Mouse (Mus musculus) brain, adult 2 months (tissue): ENCODE measurements at regions not wholly inside any gene's neighbourhood (a gene's known extent, or its start where the extent isn't known, plus 50 kb on each side); places are given as distances from the start of the nearest gene placed in this dataset.
A peak's percentile ranks its signal among the peaks of the same experiment; 100 is the strongest.
"Not testable (repeated sequence)": the region's sequence is repeated elsewhere in the genome, so short reads cannot be mapped to it uniquely, and the experiment has no call there.

Source experiments
- DNase-seq: peaks from one replicate; pipeline ENCODE4 v3.0.0; 2011; ENCODE audit warnings: low read depth, low spot score

DNA sequence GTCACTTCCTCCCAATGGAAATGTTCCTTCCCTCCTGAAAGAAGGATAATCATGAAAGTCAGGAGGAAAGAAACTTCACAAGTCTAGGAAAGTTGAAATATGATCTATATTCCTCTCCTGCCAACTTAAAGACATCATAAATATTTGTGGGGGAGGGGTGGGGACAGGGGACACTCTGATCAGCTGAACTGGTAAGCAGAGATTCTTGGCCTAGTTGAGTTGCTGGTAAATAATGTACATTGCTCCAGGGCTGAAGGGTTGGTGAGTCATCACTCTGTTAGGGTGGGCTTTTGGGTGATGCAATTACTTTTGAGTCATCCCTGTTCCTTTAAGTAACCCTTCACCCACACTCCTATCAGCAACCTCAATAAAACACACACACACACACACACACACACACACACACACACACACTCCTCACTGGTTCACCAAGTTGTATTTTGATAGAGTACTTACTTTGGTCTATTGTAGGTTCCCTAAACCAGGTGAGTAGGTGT is 56.0 kb downstream of the Ccdc71l start:
- DNase-seq: no peak

DNA sequence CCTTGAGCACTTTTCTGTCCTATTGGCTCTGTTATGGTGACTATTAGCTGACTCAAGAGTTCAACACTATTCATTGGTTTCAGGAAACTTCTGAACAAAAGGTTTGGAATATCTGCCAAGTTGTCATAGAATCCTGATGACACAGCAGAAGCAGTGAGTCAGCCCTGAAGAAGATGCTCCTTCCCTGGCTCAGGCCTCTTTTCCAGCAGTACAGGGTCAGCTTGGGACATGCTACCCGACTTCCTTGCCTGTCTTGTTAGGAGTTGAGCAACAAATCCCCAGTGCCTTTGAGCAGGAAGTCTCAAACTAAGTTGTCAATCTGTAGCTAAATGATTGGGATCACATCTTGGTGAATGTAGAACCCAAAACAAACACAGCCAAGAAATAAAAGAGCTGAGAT is 56.6 kb downstream of the Ccdc71l start:
- DNase-seq: peak; percentile 56

DNA sequence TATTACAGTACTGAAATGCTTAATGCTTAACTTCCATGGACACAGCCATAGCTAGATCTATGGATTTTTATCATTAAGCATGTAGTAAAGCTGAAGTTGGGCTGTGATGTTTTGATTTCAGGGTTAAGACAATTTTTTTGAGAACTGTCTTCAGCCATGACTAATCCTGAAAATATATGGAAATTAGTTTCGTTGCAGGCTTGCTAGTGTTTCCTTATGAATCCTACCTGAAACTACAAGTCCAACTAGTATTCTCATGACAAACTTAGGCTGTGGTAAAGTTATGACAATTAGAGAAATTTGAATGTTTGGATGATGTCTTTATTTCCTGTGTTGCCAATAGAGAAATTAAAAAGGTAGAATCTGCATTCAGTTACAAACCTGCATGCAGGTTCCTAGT is 59.7 kb downstream of the Ccdc71l start:
- no peak for DNase-seq

DNA sequence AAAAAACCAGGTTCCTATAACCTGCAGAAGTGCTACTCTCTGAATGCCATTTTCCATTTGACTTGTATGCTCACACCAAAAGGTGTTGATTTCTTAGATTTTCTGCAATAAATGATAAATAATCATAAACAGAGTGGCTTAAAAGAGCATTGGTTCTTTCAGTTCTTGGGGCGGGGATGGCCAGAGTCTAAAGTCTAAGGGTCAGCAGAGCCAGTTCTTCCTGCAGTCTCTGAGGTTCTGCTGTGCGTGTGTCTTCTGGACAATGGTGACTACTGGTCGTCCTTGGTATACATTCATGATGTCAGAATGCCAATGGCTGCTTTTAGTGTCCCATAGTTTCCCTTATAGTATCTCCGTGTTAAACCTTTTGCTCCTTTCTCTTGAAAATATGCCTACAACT is 66.3 kb downstream of the Ccdc71l start:
- DNase-seq: no peak

DNA sequence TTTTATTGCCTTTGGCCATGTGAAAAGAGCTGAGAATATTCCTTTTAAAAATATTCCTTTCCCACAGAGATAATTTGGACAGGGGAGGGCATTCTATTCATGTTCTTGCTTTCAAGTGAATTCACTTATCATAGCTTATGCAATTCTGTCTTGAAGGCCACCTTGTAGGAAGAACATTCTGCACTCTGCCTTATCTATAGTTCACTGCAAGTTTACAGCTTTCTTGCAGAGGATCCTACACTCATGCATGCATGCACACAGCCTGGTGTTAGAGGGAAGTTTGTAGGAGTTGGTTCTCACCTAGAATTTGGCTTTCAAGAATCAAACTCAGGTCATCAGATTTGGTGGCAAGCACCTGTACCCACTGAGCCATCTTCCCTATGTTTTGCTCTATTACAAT is 67.4 kb downstream of the Ccdc71l start:
- no peak for DNase-seq

DNA sequence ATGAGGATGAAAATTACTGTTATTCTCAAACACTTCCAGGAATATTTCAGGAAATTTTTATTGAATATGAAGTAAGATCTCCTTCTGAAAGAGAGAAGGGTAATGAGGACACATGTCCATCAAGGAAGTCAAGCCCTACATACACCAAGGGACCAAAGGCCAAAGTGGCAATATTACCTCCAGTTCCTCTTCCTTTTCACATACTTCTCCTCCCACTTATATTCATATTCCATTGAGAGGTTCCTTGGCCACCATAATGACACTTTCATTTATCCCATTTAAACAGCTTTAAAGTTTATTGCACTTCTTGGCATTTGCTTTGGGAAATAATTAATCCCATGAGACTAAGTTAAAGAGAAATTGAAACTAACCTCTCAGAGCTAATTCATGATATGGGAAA is 70.9 kb downstream of the Ccdc71l start:
- no peak for DNase-seq

DNA sequence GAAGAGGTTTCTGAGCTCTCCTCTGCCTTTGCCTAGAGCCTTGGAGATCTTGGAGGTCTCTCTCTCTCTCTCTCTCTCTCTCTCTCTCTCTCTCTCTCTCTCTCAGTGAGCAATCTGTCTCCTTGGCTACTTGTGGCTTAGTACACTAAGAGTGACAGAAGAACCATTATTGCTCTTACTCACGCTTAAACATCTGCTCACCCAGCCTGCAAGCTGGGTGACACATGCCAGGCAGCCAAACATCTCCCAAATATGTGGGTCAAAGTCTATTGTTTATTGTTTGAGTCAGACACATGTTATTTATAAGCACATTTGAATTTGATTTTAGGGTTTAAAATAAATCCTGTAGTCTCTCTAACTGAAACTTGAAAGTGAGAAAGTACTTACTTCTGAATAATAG is 72.7 kb downstream of the Ccdc71l start:
- DNase-seq: peak; percentile 40

DNA sequence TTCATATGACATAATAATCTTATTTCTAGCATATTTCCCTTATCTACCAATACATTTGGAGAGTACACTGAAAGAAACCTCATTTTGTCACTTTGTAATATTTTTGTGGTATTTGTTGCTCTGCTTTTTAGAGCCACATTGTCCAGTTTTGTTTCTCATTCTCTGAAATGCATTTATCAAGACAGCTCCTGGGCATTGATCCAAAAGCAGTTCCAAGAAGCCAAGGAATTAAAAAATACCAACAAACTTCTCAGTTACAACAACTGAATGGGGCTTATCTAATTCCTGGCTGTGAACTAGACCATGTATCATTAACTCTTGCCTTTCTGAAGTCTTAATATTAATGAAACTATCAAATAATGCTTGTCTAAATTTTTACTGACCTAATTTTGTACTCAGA is 76.3 kb downstream of the Ccdc71l start:
- DNase-seq: peak; percentile 70

DNA sequence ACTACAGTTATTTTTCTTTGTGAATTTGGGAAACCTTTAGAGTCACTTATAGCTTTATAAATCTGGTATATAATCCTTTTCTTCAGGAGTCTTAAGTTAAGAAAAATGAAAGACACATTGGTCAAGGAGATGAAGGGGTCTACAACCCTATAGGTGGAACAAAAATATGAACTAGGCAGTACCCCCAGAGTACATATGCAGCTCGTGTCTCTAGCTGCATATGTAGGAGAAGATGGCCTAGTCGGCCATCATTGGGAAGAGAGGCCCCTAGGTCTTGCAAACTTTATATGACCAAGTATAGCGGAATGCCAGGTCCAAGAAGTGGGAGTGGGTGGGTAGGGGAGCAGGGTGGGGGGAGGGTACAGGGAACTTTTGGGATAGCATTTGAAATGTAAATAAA is 76.7 kb downstream of the Ccdc71l start:
- DNase-seq: not testable (repeated sequence)

DNA sequence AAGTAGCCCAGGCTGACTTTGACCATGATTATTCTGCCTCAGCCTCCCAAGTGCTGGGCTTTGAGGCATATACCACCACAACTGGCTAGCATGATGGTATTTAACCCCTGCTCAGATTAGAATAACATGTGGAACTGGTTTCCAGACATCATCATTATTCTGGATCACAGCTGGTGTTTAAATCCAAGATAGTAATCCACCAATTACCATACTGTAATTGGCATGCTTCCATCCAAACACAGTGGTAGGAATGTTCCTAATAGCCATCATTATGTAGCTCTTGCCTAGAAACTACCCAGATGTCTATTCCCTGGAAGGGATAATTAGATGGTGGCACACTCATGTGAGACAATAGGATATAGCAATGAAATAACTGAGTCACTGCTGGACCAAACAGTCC is 77.4 kb downstream of the Ccdc71l start:
- no peak for DNase-seq

DNA sequence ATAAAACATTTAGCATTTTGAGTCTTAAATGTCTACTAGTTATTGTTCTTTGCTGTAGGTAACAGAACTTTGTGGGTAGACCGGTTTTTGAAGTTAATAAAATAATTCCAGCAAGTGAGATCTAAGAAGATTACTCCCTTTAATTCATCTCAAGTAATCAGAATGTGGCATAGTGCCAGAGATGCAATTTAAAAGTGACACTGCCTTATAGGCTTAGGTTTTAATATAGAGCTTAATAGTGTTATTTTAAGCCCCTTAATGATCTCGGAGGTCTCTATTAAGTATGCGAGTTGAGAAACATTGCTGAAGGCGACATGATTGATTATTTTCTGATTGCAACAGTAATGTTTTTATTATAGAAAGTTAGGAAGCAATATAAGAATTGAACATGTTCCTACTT is 78.3 kb downstream of the Ccdc71l start:
- DNase-seq: no peak

DNA sequence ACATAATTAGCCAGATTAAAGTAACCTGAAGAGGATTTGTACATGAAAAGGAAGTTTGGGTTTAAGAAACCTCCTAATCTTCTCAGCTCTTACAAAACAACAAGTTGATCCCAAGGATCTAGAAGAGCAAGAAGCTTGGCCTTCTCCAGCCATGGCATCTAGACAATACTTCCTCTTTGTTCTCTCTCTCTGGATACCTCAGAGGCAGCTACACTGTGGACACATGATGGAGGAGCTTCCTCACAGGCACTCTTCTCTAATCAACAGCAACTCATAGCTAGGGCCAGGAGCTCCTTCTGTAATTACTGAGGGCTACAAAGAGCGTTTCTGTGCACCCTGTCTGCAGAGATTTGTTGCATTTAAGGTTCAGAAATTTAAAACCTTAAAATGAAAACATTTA is 79.9 kb downstream of the Ccdc71l start:
- no peak for DNase-seq

DNA sequence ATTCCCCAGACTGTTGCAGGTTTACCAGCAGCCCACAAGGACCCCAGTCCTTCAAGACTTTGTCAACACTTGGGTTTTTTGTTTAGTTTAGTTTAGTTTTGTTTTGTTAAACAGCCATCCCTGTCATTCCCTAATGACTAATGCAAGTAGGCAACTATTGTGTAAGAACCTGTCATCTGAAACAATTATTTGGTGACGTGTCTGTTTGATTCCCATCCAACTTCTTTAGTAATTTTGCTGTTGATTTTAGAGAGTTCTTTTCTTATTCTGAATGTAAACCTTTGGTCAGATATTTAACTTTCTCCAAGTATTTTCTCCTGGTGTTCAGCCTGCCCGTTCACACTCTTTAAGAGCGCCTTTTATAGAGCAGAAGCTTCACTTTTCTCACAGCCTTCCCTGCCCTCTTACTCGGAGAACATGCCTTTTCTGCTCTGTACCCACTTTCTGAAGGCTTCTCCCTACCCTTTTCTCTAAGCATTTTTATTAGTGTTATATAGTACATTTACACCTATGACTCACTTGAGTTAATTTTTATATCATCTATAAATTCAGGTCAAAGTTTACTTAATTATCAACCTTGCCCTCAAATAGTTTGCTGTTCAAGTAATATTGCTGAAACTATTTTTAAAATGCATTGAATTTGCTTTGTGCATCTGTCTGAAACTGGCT is 82.0 kb downstream of the Ccdc71l start:
- DNase-seq: no peak

DNA sequence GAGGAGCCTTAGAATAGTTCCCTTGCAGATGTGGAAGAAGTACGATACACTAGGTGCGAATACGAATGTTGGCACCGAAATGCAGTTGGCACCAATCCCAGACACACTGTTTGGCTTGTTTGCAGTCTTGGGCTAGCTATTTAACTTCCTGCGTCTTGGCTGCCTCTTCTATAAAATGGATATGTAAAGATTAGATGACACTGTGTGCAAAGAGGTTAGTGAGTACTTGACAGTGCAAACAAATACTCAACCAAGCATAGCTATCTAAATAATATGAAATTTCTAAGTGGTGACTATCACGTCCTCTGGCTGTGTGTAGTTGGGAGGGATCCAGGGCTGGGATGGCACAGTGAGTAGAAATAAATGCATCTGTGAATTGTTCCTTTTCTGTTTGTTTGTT is 86.9 kb downstream of the Ccdc71l start:
- peak; percentile 65 for DNase-seq

DNA sequence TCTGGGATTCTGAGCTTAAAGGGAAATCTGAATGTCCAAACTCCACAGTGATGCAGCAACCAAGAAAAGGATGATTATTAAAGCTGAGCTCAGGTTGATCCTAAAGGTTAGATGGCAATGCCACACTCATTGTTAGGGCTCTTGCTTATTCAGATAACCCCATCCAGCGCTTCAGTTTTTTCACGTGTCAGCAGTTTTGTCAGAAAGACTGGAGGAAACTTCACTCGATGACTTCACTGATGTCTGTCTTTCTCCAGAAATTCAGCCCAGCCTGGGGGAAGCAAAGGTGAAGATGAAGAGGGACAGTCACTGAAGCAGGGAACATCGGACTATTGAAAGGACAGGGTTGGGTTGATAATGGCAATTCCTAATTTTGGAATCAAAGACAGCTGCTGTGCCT is 91.4 kb downstream of the Ccdc71l start:
- no peak for DNase-seq

DNA sequence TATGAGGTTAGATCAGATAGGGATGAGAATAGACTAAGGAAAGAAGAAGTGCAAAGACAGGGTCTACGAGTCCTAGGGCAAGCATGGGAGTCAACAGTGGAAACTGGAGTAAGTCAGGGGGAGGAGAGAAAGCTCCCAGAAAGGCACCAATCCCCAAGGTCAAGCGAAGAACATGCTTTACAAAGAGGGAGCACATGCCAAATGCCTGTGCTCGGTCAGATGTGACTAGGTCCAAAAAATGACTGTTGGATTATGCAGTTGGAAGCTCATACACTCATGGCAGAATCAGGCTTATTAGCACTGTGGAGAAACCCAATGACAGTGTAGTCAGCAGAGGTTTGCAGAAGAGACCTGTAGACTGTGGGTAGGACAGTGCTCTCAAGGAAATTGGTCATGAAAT is 100.9 kb downstream of the Ccdc71l start:
- DNase-seq: no peak

DNA sequence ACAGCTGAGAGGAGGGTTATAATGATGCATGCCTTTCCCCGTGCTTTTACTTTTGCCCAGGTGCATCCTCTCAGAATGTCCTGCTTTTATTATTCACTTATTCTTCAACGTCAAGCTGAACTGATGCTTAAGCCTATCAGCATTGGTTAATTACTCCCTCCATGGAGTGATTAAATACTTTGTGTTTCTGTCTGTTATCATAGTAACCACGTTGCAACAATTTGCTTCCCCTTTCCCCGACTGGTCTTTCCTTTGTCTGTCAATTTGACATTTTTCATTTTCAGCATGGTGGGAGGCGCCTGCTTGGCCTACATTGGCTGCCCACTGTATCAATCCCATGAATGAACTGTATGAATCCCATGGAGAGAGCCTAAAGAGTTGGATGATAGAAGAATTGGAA is 101.8 kb downstream of the Ccdc71l start:
- no peak for DNase-seq

DNA sequence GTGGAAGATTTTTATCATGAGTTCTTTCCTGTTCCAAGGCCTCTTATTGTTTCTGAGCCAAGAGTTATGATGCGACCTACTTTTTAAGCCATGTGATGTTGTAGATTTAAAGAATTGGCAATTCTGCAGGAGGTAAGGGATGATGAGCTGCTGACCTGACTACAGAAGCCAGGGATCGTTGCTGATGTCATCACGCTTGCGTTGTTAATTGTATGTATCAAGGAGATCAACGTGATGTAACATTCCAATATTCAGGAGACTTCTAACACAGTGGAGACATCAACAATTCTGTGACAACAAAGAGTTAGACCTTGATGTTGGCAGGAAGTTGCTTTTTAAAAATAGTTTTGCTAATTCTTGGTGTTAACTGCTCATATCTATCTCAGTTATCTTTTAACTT is 102.5 kb downstream of the Ccdc71l start:
- peak; percentile 38 for DNase-seq

DNA sequence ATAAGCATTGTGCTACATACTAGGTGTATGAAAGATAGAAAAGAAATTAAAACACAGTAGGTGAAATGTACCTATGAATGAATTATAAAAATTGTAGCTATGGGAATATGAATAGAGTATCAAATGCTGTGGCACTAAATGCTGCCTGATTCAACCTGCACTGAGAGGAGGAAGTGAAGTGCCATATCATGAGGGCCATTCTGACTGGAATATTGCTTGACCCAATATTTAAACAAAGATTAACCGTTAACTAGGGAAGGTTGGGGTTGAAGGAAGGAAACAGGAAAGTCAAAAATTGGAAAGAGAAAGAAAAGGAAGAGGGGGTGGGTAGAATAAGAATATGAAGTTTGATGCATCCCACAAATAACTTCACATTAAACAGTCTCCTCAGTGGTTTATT is 103.8 kb downstream of the Ccdc71l start:
- DNase-seq: no peak

DNA sequence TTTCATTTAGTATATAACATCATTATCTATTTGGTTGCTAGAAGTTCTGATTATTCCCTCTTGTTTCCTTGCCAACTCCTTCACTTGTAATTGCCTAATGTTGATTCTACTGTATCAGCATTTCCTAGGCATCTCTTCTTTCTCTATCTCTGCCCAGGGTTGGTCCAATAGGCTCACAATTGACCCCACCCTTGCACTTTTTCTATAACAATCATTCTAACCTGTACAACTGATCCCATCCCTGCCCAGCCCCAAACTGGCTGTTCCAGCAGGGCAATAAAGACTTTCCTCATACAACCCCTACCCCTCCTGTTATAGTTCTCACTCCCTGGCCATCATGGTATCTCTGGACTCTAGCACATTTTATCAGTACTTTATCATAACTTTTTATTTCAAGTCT is 104.3 kb downstream of the Ccdc71l start:
- no peak for DNase-seq

DNA sequence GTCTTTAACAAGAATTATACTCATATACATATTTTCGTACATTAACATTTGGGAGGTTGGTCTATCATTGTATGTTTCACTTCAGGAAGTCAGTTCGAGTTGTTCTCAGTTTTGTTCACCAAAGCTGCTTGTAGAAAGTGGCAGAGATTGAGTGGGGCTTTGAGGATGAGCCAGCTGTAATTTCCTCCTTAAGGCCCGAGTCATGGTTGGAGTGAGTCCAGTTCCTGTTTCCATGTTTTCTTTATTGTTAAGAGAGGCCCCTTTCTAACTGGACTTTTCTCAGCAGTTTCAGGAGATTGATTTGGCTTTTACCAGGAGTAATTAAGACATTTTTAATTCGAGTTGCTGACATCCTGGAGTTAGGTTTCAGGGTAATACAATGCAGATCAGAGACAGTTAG is 107.7 kb downstream of the Ccdc71l start:
- no peak for DNase-seq

DNA sequence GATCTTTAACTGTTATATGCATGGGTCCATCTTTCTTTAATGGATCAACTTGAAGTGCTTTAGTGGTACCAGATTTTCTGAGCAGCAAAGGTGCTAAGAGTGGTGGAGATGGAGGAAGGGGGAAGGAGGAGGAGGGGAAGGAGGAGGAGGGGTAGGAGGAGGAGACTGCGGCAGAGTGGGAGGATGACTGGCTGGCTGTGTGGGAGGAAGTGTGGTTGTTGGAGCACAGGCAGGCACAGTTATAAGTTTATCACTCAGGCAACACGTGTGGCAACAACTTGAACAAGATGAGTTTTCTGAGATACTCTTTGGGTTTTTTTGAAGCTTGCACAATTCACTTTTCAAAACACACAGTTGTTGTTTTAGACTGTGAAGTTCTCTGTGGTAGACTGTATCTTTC is 108.2 kb downstream of the Ccdc71l start:
- no peak for DNase-seq

DNA sequence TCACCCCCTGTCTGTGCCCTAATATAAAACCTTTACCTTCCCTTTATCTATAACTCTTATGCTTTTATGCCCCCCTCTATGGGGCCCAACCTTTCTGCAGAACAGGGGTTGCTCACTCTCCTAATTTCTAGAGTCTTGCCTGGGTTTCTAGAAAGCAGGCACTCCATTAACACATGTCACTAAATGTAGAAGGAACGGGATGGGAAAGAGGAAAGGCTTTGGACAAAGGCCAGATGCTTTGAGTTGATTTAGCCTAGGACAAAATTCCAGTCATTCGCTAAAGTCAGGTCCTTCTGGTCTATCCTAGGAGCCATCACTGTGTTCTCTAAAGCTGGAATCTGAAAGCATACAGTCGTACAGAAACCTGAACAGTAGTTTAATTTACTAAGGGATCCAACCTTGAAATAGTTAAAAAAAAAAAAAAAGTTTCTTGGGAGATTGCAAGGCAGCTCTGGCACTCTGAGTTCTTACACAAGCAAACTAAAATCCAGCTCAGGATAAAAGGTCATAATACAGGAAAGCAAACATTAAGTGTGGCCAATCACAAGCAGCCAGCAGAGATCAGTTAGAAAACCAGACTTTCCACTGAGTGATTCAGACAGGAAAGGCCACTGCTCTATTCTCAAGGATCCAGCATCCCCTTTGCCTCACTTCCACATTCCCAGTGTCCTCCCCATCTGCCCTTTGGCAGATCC is 109.5 kb downstream of the Ccdc71l start:
- no peak for DNase-seq

DNA sequence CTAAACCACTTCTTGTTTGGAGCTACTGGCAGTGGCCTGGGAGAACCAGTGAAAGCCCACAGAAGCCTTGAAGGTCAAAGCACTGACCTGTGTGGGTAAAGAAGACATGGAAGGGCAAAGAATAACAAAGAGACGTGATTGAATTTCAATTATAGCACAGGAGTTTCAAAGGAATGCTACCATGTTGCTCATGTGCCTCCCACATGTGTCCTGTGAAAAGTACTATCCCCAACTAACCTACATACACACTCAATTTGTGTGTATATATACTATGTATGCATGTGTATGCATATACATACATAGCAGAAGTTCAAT is 110.0 kb downstream of the Ccdc71l start:
- no peak for DNase-seq
